Mouse (Mus musculus): ENCODE data around the gene Utrn. TPM values are rescaled to one million over a fixed set of nuclear protein-coding genes. Genes with fewer than 3 reads are reported as not detected.

The Utrn gene
- polyA plus RNA-seq, 1 experiment from 2014 or later: 90.3 TPM

DNA sequence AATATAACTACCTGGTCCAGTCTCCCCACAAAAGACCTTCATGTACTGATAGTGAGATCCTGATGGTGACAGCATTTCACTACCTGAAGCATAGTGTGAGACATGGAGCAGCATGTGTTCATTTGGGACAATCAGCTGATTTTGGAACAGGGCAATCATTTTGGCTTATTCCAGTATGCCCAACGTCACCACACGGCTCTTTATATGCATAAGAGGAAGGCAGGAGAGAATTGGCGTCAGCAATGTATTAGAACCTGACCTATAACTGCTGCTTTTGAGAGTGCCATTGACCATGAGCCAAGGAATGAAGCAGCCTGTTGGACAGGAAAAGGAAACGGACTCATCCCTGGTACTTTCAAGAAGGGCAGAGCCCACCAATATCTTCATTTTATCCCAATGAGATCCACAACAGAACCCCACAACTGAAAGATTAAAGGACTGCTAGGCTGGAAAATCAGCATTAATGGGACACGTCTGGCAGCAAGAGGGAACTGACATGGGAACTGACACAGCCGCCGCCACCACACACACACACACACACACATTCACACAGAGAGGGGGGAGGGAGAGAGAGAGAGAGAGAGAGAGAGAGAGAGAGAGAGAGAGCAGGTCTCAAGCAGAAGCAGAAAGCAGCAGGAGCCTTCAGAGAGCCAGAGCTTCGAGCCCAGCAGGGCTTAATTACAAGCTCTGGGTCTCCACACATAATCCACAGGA lies 73.2 kb downstream of the Utrn start:
- H3K36me3 ChIP-seq (ENCODE audit: control insufficient read depth, insufficient read depth, low read length): no peaks in the 10 kb centered on the region
- H3K4me1 ChIP-seq (ENCODE audit: control insufficient read depth, insufficient read depth, low read length): peaks cover 9% of the 10 kb centered on the region; the same call in 1 of the 2 replicates
- H3K9me3 ChIP-seq (ENCODE audit: control insufficient read depth, low read depth, low read length): no peaks in the 10 kb centered on the region
- H3K27ac ChIP-seq (ENCODE audit: low read length): no peak overlapping the region
- H3K27me3 ChIP-seq (ENCODE audit: control insufficient read depth, insufficient read depth, low read length): no peaks in the 10 kb centered on the region
- no peak overlapping the region for H3K9ac ChIP-seq (replicated peaks; ENCODE audit: low read depth, low read length)
- WGBS: 70% methylated on average over 8 of the region's 8 CpGs
- no peak overlapping the region for H3K4me3 ChIP-seq (ENCODE audit: low read depth, low read length)
- ATAC-seq (ENCODE audit: insufficient number of reproducible peaks, insufficient read depth, low FRiP score, low read depth): no peak
- no peak overlapping the region for H3K4me2 ChIP-seq (replicated peaks; ENCODE audit: low read depth, low read length)

DNA sequence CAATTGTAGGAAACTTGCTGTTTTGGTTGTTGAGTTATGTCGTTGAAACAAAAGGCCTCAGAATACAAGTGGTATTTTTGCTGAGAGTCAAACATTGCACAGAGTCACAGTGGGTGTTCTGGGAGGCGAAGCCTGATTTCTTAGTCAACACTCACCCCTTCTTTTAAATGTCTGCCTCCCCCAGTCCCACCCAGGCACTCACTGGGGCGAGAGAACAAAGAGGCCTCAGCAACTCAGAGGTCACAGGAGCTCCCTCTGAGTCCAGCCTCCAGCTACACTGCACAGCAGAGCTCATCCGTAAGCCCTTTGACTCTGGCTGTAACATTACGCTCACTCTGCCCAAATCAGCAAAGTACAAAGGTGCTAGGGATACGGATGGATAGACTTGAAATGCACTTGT lies 77.1 kb downstream of the Utrn start:
- Histone ChIP-seq H3K27ac (ENCODE audit: low read length) (no peak overlapping the region), H3K27me3 (ENCODE audit: control insufficient read depth, insufficient read depth, low read length) (no peaks in the 10 kb centered on the region)
- peak; percentile 23; the same call in 1 of the 2 replicates for ATAC-seq (ENCODE audit: insufficient number of reproducible peaks, insufficient read depth, low FRiP score, low read depth)

DNA sequence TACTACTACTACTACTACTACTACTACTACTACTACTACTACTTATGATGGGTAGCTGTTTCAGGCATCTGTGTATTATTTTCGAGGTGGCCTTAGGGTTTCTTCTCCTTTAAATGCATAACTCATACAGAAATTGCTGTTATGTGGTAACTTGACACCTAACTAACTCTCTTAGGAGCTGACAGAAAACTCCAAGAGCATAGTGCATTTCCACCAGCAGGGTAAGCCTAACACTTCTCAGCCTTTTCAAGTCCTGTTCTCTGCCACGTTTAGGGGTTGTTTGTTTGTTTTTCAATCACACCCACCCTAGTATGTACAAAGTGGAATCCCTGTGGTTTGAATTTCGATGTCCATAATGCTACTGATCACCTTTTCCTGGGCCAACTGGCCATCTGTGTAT lies 78.3 kb downstream of the Utrn start:
- H3K9ac ChIP-seq (replicated peaks; ENCODE audit: low read depth, low read length): no peak overlapping the region
- no peak overlapping the region for H3K27ac ChIP-seq (ENCODE audit: low read length)
- no peaks in the 10 kb centered on the region for H3K27me3 ChIP-seq (ENCODE audit: control insufficient read depth, insufficient read depth, low read length)
- no peaks in the 10 kb centered on the region for H3K36me3 ChIP-seq (ENCODE audit: control insufficient read depth, insufficient read depth, low read length)
- ATAC-seq (ENCODE audit: insufficient number of reproducible peaks, insufficient read depth, low FRiP score, low read depth): no peak
- H3K9me3 ChIP-seq (ENCODE audit: control insufficient read depth, low read depth, low read length): no peaks in the 10 kb centered on the region
- WGBS: 43% methylated on average over 3 of the region's 3 CpGs
- peaks cover 9% of the 10 kb centered on the region; the same call in 1 of the 2 replicates for H3K4me1 ChIP-seq (ENCODE audit: control insufficient read depth, insufficient read depth, low read length)
- H3K4me3 ChIP-seq (ENCODE audit: low read depth, low read length): no peak overlapping the region
- H3K4me2 ChIP-seq (replicated peaks; ENCODE audit: low read depth, low read length): no peak overlapping the region

More for the DNA sequence above, 77.1 kb downstream of the Utrn start:
- 43% methylated on average over 6 of the region's 6 CpGs for WGBS
- no peaks in the 10 kb centered on the region for H3K36me3 ChIP-seq (ENCODE audit: control insufficient read depth, insufficient read depth, low read length)
- peaks cover 9% of the 10 kb centered on the region; the same call in 1 of the 2 replicates for H3K4me1 ChIP-seq (ENCODE audit: control insufficient read depth, insufficient read depth, low read length)
- no peak overlapping the region for H3K4me2 ChIP-seq (replicated peaks; ENCODE audit: low read depth, low read length)
- no peaks in the 10 kb centered on the region for H3K9me3 ChIP-seq (ENCODE audit: control insufficient read depth, low read depth, low read length)
- no peak overlapping the region for H3K4me3 ChIP-seq (ENCODE audit: low read depth, low read length)
- no peak overlapping the region for H3K9ac ChIP-seq (replicated peaks; ENCODE audit: low read depth, low read length)

DNA sequence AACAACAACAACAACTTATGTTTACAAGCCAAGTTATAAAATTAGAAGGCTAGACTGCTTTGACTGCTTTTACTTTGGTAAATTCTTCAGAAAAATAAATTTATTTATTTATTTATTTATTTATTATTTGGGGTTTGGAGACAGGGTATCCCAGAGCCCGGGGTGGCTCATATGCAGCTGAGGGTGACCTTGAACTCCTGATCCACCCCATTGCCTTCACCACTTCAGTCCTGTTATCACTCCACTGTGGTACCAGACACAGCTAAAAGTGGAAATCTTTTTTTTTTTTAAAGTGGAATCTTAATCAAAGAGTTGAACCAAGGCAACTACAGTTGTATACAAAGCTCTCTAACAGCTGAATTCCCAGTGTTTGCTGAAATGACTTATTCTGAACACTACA lies 80.6 kb downstream of the Utrn start:
- H3K4me2 ChIP-seq (replicated peaks; ENCODE audit: low read depth, low read length): no peak overlapping the region
- H3K9ac ChIP-seq (replicated peaks; ENCODE audit: low read depth, low read length): no peak overlapping the region
- ATAC-seq (ENCODE audit: insufficient number of reproducible peaks, insufficient read depth, low FRiP score, low read depth): no peak
- H3K4me1 ChIP-seq (ENCODE audit: control insufficient read depth, insufficient read depth, low read length): peaks cover 9% of the 10 kb centered on the region; the same call in 1 of the 2 replicates
- no peaks in the 10 kb centered on the region for H3K9me3 ChIP-seq (ENCODE audit: control insufficient read depth, low read depth, low read length)
- no peaks in the 10 kb centered on the region for H3K36me3 ChIP-seq (ENCODE audit: control insufficient read depth, insufficient read depth, low read length)
- no peak overlapping the region for H3K4me3 ChIP-seq (ENCODE audit: low read depth, low read length)
- no peaks in the 10 kb centered on the region for H3K27me3 ChIP-seq (ENCODE audit: control insufficient read depth, insufficient read depth, low read length)
- WGBS: 76% methylated on average over 1 of the region's 1 CpGs
- H3K27ac ChIP-seq (ENCODE audit: low read length): no peak overlapping the region

DNA sequence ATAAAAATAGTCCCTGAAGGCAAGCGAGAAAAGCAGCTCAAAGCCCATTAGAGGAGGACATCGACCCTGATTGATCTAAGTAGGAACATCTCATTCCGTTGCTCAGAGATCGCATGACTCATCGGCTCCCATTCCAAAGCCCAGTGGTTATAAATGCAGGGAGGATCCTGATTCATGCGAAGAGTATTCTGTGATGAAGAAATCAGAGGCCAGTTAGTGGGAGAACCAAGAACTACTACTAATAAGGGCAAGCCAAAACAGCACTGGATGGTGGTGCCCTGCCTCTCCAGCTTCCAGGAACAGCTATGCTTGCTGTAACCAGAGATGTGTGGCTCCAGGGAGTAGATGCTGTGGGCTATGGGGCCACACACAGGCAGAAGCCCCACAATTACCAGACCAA lies 81.2 kb downstream of the Utrn start:
- no peak for ATAC-seq (ENCODE audit: insufficient number of reproducible peaks, insufficient read depth, low FRiP score, low read depth)
- no peak overlapping the region for H3K9ac ChIP-seq (replicated peaks; ENCODE audit: low read depth, low read length)
- no peak overlapping the region for H3K27ac ChIP-seq (ENCODE audit: low read length)
- H3K27me3 ChIP-seq (ENCODE audit: control insufficient read depth, insufficient read depth, low read length): no peaks in the 10 kb centered on the region
- H3K36me3 ChIP-seq (ENCODE audit: control insufficient read depth, insufficient read depth, low read length): no peaks in the 10 kb centered on the region
- H3K4me3 ChIP-seq (ENCODE audit: low read depth, low read length): no peak overlapping the region
- peaks cover 9% of the 10 kb centered on the region; the same call in 1 of the 2 replicates for H3K4me1 ChIP-seq (ENCODE audit: control insufficient read depth, insufficient read depth, low read length)
- H3K4me2 ChIP-seq (replicated peaks; ENCODE audit: low read depth, low read length): no peak overlapping the region
- 71% methylated on average over 6 of the region's 6 CpGs for WGBS
- no peaks in the 10 kb centered on the region for H3K9me3 ChIP-seq (ENCODE audit: control insufficient read depth, low read depth, low read length)

DNA sequence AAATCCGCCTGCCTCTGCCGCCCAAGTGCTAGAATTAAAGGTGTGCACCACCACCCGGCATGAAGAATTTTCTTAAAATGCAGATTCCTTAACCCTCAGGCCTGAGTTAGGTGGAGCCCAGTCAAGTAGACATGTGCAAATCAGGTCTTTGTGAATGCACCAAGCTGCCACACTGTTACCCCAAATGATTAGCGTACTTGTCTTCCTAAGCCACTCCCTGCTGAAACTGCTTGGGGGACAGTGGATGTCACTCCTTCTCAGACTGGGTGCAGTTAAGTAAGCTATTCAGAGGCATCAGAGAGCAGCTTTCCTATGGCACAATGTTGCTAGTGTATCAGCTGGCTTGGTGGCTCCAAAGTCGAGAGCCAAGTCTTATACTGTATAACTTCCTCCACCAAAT lies 83.9 kb downstream of the Utrn start:
- no peak overlapping the region for H3K4me3 ChIP-seq (ENCODE audit: low read depth, low read length)
- no peak overlapping the region for H3K27ac ChIP-seq (ENCODE audit: low read length)
- no peak overlapping the region for H3K9ac ChIP-seq (replicated peaks; ENCODE audit: low read depth, low read length)
- no peak for ATAC-seq (ENCODE audit: insufficient number of reproducible peaks, insufficient read depth, low FRiP score, low read depth)
- WGBS: 88% methylated on average over 5 of the region's 5 CpGs
- H3K27me3 ChIP-seq (ENCODE audit: control insufficient read depth, insufficient read depth, low read length): no peaks in the 10 kb centered on the region
- H3K4me1 ChIP-seq (ENCODE audit: control insufficient read depth, insufficient read depth, low read length): no peaks in the 10 kb centered on the region
- H3K4me2 ChIP-seq (replicated peaks; ENCODE audit: low read depth, low read length): no peak overlapping the region
- H3K9me3 ChIP-seq (ENCODE audit: control insufficient read depth, low read depth, low read length): no peaks in the 10 kb centered on the region
- no peaks in the 10 kb centered on the region for H3K36me3 ChIP-seq (ENCODE audit: control insufficient read depth, insufficient read depth, low read length)

DNA sequence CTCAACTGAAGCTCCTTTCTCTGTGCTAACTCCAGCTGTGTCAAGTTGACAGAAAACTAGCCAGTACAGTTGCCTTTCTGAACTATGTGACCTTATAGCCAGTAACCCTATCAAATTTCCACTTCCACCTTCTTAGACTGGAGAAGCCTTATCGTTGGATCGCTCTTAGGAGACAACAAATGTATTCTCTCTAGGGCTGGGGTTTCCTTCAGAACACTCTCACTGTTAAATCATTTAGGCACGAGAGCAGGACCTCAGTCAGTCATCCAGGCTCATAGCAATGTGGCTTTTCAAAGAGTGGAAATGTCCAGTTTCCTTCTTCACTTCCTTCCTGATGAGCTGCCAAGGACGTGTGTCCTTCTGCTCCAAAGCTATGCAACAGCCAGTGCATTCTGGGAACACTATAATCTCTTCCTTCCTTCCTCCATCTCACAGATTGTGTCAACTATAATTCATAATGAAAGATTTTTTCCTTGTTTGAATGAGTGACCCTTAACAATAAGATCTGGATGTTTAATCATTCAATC lies 87.7 kb downstream of the Utrn start:
- H3K4me3 ChIP-seq (ENCODE audit: low read depth, low read length): no peak overlapping the region
- WGBS: 85% methylated on average over 4 of the region's 4 CpGs
- ATAC-seq (ENCODE audit: insufficient number of reproducible peaks, insufficient read depth, low FRiP score, low read depth): no peak

DNA sequence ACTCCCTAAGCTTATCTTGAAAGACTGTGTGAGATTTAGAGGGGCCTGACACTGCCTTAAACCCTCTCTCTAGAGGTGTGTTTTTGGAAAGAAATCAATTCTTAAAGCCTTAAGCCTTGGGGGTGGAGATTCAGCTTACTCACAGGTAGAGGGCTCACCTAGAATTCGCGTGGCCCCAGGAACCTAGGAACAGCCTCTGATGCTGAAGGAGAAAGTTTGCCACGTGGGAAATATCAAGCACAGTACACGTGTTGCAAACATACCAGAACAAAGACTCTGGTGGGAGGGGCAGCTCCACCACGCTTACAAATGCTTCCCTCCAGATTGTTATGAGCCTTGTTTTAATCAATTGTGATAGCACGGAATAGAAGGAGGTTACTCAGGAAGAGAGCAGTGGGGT lies 96.0 kb downstream of the Utrn start:
- ATAC-seq (ENCODE audit: insufficient number of reproducible peaks, insufficient read depth, low FRiP score, low read depth): 0 out of 2 replicates have a peak, but pooled peaks have one; percentile 10
- H3K36me3 ChIP-seq (ENCODE audit: control insufficient read depth, insufficient read depth, low read length): no peaks in the 10 kb centered on the region
- peaks cover under 1% of the 10 kb centered on the region; the same call in 1 of the 2 replicates for H3K9me3 ChIP-seq (ENCODE audit: control insufficient read depth, low read depth, low read length)
- WGBS: 42% methylated on average over 6 of the region's 6 CpGs
- H3K27me3 ChIP-seq (ENCODE audit: control insufficient read depth, insufficient read depth, low read length): no peaks in the 10 kb centered on the region
- H3K9ac ChIP-seq (replicated peaks; ENCODE audit: low read depth, low read length): no peak overlapping the region
- 0 out of 2 replicates have a peak overlapping the region, but pooled peaks have one; percentile 4 for H3K27ac ChIP-seq (ENCODE audit: low read length)
- no peak overlapping the region for H3K4me3 ChIP-seq (ENCODE audit: low read depth, low read length)
- H3K4me2 ChIP-seq (replicated peaks; ENCODE audit: low read depth, low read length): no peak overlapping the region
- no peaks in the 10 kb centered on the region for H3K4me1 ChIP-seq (ENCODE audit: control insufficient read depth, insufficient read depth, low read length)

More for the DNA sequence above, 87.7 kb downstream of the Utrn start:
- Histone ChIP-seq H3K9ac (replicated peaks; ENCODE audit: low read depth, low read length) (no peak overlapping the region), H3K36me3 (ENCODE audit: control insufficient read depth, insufficient read depth, low read length) (no peaks in the 10 kb centered on the region), H3K4me1 (ENCODE audit: control insufficient read depth, insufficient read depth, low read length) (no peaks in the 10 kb centered on the region), H3K27ac (ENCODE audit: low read length) (no peak overlapping the region), H3K4me2 (replicated peaks; ENCODE audit: low read depth, low read length) (no peak overlapping the region), H3K9me3 (ENCODE audit: control insufficient read depth, low read depth, low read length) (no peaks in the 10 kb centered on the region), H3K27me3 (ENCODE audit: control insufficient read depth, insufficient read depth, low read length) (no peaks in the 10 kb centered on the region)

Data from stomach, embryonic 14.5 days (tissue).